Mouse (Mus musculus) bone marrow macrophage, adult 2 months (primary cell): ENCODE measurements around the gene Fez2.

Source experiments
- CTCF ChIP-seq: IDR thresholded peaks from 2 replicates; pipeline ENCODE4 v1.5.1; 2012; ENCODE audit warnings: low read depth, mild to moderate bottlenecking, low read length, moderate library complexity
- POLR2A ChIP-seq: IDR thresholded peaks from 2 replicates; pipeline ENCODE4 v1.6.1; 2012; ENCODE audit warnings: mild to moderate bottlenecking, low read depth, low read length, borderline replicate concordance

GRCm38 (mm10) chr17:78417381-78418281, at the start of gene Fez2:
- TF ChIP-seq CTCF (no peak), POLR2A (no peak)
